Mouse (Mus musculus): ENCODE results near the gene Ptk7.

Ptk7 gene

DNA sequence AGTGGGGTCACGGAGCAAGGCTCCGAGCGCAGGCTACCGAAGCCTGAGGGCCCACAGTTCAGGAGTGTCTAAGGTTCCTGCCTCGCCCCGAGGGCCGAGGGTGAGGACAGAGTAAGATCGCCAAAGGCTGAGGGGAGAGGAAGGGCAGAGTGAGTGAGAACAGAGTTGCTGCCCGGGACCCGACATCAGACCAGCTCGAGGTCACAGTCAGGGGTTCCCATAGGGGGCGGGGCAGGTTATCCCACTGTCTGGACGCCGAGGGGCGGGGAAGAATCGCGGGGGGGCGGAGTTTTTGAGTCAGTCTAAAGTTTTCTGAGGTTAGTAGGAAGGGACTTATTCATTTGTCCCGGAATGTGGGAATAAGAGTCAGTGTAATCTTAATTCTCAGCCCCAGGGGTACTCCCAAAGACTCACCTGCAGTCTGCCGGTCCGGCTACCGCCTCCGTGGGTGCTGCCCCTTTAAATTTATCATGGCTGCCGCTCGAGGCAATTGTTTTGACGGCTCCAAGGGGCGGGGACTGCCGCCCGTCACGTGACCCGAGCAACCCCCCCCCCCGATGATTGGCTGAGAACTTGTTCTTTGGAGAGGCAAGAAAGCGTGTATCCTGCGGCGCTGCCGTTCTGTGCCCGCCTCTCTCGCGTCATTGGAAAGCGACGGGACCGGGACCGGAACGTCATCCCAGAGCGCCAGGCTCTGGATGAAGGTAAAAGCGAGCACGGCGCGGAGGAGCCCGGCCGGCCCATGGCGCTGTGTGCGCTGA is 16.4 kb upstream of the Ptk7 start, which contains the start of the genes Klc4 and Mrpl2:
Klc4 (minus strand) TSS at position 462 of the 761 bp plus-strand sequence.
Mrpl2 (plus strand) TSS at position 669 of the 761 bp plus-strand sequence.
- in situ Hi-C loops (cut with MboI; ENCODE audit: unreplicated experiment in 2 of 2), result loop anchor here in 1 of 2 experiments (10.0 kb wide), 1 partner anchor 129 kb away; the partner anchor contains the start of gene 2310039H08Rik

DNA sequence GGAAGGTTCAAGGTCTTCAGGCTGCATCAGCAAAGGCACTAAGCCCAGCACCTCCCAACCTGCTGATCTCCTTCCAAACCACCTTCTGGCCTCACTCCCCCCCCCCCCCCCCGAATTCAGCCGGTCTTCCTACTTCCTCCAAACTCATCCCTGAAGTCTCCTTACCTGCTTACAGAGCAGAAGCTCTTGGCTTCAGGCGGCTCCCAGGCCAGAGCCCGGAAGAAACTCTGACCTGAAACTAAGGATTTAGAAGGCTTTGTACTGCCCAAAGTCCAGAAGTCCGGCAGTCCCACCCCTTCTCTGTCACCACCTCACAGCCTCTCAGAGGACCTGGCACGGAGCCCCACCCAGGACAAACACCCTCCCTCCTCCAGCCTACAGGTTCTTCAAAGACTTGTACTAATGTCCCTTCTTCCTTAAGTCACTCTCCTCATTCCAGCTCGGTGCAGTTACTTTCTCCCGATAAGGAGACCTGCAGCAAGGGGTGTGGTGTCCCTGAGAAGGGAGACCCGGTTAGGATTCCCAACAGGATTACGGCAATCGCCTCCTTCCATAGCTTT is 15.7 kb upstream of the Ptk7 start:
- in situ Hi-C loops (cut with MboI; ENCODE audit: unreplicated experiment in 2 of 2), result loop anchor here in 1 of 2 experiments (10.0 kb wide), 1 partner anchor 130 kb away; the partner anchor contains the start of gene 2310039H08Rik

DNA sequence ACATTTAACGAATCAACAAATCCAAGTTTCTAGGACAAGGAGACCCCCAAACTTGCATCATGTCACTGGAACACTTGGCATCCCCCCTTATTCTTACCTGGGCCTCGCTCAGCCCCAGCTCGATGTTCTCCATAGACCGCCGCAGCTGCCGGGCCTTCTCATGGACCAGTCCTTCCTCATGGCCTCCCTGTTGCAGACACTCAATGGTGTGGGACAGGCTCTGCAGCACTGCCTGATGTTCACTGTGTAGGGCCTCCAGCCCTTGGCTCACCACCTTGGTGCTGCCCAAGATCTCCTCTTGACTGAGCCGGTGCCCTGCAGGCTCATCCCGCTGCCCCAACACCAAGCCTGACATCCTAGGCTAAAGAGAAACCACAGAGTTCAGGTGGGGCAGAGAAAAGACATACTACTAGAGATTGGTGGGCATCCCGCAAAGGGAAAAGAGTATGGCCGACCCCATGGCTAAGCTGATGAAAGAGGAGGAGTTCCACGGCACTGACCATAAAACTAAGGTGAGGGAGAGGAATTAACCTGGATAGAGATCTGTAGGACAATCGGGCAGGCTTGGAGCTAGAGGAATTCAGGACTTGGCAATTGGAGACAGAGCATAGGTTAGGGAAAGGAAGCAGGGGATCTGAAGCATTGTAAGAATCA is 15.0 kb upstream of the Ptk7 start:
- in situ Hi-C loops (cut with MboI; ENCODE audit: unreplicated experiment in 2 of 2), result loop anchor here in 1 of 2 experiments (10.0 kb wide), 1 partner anchor 131 kb away; the partner anchor contains the start of gene 2310039H08Rik

DNA sequence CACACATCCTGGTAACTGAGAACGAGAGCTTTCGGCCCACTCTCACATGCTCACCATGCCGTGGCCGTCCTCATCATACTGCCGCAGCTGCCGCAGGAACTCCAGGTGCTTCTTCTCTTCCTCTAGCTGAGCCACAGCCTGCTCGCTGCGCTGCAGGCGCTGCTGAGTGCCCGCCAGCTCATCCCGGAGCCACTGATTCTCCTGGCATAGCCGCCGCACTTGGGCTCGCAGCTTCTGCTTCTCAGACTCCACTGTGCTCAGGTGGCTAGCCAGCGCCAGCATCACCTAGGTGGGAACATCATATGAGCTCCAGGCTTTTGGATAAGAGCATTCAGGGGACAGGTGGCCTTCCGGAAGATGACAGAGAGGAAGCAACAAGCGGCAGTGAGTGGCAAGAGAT is 12.8 kb upstream of the Ptk7 start:
- in situ Hi-C loops (cut with MboI; ENCODE audit: unreplicated experiment in 2 of 2), result loop anchor here in 1 of 2 experiments (10.0 kb wide), 1 partner anchor 133 kb away; the partner anchor contains the start of gene 2310039H08Rik

DNA sequence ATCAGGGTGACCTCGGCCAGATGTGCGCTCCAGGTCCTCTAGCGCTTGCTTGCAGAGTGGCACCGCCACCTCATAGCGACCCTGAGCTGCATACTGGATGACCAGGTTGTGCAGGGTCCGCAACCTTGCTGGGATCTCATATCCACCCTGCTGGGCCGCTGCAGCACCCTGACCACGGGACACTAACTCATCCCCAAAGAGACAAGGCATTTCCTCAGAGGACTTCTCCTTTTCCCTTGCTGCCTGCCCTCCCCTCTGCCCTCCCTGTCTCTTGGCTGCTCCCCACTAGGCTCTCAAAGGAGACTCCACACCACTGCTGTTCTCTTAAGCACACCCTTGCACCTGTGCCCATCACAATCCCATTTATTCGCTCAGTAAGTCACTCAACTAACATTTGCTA is 10.6 kb upstream of the Ptk7 start:
- in situ Hi-C loops (cut with MboI; ENCODE audit: unreplicated experiment in 2 of 2), result loop anchor here (10.0 kb wide), 2 partner anchors 115 to 135 kb away; partner anchors contain the start of gene 2310039H08Rik (in 1 of the 2)

DNA sequence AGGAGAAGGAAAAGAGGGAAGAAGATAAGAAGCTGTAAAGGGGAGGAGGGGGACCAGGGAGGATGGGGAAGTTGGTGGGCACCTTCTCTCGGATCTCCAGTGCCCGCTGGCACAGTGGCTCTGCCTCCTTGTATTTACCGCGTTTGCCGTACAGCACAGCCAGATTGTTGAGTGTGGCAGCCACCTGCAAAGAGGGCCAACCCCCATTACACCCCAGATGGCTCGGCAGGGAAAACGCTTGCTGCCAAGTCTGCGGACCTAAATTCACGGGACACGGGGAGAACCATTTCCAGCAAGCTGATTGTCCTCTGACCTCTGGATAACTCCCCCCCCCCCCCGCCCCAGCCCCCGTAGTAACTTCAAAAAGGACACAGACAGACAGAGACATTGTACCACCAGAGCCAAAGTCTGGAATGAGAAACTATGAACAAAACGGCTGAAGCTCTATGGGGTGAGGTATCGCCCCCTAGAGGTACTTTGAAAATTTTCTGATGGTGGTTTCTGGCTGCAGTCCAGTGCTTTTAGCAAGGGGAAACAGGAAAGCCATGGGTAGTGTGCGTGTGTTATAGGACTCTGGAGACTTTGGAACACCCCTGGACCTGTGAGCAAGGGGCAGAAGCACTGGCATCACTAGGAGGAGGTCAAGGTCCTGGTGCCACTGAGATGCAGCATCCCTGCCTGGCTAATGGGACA is 7.7 kb upstream of the Ptk7 start:
- in situ Hi-C loops (cut with MboI; ENCODE audit: unreplicated experiment in 2 of 2), result loop anchor here in 1 of 2 experiments (10.0 kb wide), 1 partner anchor 112 kb away; no protein-coding TSS in a partner anchor

DNA sequence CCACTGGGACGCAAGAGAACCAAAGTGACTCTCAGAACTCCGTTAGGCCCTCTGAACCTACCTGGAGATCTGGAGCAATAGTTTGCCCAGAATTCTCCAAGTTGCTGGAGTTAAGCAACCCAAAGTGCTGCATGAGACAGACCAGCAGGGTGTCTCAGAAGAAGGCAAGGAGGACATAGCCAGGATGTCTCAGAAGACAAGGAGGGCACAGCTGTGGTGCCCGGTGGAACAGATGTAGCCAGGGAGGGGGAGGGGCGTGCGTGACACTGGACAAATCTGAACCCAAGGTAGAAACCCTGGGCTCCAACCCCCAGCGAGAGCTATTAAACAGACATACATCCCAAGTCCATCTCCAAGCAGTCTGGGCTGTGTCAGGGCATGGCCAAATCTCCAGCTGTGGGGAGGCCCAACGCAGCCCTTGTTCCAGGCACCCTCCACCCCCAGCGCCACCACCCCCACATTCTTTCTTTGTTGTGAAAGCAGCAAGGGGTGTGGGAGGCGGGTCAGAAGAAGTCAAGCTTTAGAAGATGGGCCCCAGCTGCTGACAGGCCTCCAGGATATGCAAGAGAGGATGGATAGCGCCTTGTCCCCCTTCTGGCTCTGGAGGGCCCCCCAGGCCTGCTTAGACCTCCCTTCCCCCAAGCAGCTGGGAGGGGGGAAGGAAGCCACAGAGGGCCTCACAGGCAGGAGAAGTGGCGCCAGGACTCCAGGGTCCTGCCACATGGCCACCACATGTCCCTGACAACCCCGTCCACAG is 559 bp upstream of the Ptk7 start:
- in situ Hi-C loops (cut with MboI; ENCODE audit: unreplicated experiment in 2 of 2), result loop anchor here in 1 of 2 experiments (10.0 kb wide), 1 partner anchor 105 kb away; no protein-coding TSS in a partner anchor

DNA sequence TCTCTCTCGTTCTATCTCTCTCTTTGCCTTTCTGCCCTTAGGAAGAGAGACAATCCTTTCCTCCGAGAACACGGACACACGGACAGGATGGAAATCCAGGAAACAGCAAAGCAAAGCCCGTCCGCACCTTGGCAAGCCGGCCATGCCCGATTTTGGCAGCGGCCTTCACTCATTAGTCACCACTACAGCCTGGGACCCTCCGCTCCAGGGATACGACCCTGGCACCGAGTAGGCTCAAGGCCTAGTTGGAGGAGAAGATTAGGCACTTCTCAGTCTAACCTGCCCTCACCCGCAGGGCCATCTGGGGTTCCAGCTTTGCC is 873 bp downstream of the Ptk7 start:
- in situ Hi-C loops (cut with MboI; ENCODE audit: unreplicated experiment in 2 of 2), result no loop called here

DNA sequence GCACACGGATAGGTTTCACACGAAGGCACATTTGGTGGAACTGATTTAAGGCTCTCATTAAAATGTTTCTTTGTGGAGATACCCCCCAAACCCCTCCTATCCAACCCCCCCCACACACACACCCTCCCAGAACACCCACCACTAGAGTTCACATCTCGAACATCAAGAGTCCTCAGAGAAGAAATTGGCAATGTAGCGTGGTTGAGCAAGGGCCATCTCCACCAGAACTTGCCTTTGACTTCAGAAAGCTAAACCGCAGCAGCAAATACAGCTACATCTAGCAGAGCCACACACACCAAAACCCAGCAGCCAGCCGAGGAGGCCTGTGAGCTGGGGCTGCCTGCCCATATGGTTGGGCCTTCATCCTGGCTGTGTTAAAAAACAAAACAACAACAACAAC is 1.9 kb downstream of the Ptk7 start:
- in situ Hi-C loops (cut with MboI; ENCODE audit: unreplicated experiment in 2 of 2), result no loop called here

DNA sequence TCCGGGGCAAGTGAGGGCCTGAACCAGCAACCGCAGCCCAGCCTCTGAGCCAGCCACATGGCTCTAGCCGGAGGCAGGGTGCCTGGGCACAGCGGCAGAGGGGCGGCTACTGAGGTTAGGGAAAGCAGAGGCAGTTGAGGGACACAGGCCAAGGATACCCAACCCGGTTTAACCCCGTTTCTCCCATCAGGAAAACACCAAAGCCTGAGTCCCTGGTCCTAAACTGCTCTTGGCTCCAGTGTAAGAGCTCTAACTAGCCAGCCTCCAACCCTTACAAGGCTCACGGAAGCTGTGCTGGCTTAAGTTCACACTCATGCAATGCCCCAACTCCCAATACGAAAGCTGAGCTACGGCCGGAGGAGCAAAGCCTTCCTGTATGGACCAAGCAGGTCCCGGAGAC is 4.7 kb downstream of the Ptk7 start:
- in situ Hi-C loops (cut with MboI; ENCODE audit: unreplicated experiment in 2 of 2), result no loop called here

DNA sequence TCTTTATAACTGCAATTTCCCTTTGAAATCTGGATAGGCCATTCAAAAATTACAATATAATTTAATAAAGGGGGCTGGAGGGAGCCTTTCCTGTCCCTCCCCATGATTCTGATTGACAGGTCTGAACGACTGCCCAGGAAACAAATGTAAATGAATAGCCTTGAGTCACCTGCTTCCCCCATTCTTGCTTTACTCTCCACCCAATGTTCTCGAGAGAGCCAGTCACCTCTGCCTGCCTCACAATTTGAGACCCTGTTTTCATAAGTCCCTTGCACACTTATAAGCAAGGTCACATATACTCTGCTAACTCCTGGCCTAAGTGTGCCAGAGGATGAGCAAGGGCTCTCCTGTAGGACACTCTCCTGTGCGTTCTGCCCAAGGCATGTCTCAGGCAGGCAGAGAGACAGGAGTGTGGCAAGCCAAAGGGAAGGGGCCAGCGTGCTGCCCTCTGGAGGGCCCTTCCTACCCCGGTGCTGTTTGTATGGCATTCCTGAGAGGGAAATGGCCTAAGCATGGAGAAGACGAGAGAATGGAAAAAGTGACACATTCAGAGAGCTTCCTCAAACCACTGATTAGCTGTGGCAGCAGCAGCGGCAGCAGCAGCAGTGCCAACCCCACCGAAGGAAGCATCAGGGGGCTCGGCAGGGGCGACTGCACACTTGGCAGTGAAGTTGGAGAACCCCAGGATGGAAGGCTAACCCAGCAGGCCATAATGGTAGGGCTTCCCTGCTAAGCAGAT is 5.3 kb downstream of the Ptk7 start:
- in situ Hi-C loops (cut with MboI; ENCODE audit: unreplicated experiment in 2 of 2), result no loop called here

DNA sequence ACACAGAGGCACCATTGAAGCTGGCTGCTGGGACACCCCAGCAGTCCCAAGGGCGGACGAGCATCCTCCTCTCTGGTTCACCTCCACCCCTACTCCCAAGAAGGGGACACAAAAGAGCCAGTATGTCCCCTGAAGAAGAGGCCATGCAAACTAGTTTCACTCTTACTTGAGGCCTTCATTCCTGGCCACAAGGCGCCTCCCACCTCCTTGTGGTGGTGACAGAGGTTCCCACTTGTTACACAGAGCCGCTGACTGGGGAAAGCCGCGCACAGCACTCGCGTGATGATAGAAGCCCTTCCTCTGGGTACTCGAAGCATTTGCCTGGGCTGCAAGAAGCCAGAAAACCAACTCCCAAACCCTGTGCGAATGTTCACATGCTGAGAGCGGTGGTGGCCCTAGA is 7.0 kb downstream of the Ptk7 start:
- in situ Hi-C loops (cut with MboI; ENCODE audit: unreplicated experiment in 2 of 2), result no loop called here

DNA sequence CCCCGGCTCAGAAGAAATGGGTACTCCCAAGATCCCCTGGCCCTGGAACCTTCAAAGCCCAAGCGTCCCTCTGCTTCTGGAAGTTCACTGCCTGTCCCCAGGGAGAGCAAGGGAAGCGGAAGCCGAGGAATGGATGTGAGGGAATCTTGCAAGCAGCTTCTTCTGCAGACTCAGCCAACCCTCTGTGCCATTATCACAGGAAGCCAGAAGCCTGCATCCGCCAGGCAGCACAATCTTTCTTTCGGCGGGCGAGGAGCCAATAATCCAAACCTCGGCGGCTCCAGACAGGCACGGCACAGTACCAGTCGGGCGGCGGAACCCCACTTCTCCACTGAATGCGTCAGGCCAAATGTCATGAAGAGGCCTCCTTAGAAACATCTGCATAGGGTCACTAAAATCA is 8.0 kb downstream of the Ptk7 start:
- in situ Hi-C loops (cut with MboI; ENCODE audit: unreplicated experiment in 2 of 2), result no loop called here

DNA sequence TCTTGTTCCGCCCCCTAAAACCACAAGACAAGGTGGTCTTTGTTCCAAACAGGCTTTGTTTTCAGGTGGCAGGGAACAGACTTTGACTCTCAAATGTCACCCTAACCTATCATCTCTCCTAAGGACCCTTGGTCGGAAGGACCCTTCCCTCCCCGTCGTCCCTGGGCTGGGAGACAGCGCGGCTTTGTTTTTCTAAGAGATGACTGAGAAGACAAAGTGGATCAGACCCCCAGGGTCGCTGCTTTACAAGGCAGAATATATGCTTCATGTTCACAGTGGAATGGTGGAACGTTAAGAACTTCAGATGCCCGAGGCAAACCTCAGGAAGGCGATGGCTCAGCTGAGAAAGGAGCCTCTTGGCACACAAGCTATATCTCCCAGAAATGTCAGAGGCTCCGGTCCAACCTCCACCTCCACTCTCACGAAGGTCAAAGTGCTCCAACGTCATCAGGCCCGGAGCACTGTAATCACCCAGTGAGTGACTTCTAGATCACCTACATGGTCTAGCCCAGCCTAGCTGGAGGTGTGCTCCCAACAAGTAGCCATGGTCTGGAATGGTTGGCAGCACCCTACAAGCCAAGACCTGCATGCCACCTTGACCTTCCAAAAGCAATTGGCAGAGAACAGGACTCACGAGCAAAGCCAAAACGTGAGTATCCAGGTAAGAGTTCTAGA is 9.5 kb downstream of the Ptk7 start:
- in situ Hi-C loops (cut with MboI; ENCODE audit: unreplicated experiment in 2 of 2), result no loop called here

DNA sequence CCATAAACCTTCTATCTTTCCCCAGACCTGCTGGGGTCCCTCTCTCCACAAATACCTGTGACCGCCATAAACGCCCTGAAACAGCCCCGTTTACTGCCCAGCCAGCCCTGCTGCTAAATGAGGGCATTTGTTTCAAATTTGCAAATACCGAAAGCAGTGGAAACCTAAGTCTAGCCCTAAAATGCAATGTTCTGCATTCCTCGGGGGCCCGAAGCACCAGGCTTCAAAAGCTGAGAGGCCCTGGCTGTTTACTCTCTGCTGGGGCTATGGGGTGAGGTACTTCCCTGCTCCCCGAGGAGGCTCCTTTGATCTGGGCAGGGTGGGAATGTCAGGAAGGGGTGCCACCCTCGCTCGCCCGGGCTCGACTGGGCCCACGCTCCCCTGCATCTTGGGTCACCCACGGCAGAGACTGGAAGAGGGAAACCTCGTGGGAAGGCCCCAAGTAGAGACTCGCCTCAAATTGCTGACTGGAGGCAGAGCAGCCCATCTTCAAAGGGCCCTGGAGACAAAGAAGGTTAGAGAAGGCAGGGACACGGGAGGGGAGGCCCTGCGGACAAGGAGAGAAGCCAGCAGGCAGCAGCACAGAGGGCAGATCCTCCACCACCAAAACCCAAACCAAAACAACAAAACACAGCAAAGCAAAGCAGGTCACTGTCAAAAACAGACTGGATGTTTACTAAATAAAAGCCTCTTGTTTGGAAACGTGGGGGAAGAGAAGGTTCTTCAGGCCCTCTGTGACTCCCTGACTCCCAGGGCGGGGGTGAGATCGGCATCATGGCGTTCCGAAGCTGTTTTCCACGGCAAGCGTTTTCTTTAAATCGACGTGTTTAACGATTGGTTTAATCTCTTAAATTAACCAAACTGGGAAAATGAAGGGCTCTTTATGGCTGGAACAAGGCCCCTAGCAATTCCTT is 10.3 kb downstream of the Ptk7 start:
- in situ Hi-C loops (cut with MboI; ENCODE audit: unreplicated experiment in 2 of 2), result no loop called here

DNA sequence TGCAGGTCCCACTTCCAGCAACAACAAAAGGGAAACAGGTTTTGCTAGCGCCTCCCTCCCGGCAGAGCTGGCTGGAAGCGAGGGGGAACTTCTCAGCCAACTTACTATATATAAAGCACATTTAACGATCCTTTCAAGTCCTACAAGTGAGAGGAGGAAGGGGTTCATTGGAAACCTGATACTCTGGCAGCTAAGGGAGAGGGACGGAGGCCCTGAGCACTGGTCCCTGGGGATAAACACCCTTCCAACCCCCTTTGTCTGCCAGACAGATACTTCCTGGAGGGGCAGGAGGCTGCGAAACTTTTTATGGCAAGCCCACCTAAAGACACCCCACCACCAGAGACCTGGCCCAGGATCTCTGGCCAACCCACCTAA is 10.9 kb downstream of the Ptk7 start:
- in situ Hi-C loops (cut with MboI; ENCODE audit: unreplicated experiment in 2 of 2), result no loop called here

DNA sequence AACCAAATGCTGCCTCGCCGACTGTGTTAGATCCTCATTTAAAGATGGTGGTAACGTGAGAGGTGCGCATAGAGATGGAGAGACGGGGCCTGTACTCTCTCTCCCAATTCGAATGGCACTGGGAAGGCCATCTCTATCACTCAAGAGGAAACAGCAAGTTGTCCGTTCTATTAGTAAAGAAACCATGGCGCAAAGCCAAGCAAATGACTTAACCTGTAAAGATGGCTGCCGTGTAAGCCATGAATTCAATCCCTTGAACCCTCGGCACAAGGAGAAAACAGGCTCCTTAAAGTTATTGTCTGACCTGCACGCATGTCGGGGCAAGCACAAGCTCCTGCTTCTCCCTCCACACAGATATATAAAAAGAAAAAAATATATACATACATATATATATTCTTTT is 11.5 kb downstream of the Ptk7 start:
- in situ Hi-C loops (cut with MboI; ENCODE audit: unreplicated experiment in 2 of 2), result no loop called here

DNA sequence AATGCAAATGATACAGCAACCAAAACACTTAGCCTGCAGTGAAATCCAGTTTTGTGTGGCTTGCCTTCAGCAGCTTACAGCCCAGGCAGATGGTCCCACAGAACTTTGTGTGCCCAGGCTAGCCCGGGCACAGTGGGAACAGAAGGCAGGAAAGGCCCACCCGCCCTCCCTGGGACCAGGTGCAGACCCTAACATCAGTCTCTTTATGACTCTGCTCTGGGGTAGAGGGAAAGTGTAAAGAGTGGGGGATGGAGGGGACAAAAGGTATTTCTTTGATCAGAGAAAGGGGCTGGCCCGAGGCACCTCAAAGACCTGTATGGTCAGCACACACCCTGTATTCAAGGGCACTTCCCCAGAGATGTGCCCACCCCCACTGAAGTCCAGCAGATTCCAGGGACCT is 16.1 kb downstream of the Ptk7 start:
- in situ Hi-C loops (cut with MboI; ENCODE audit: unreplicated experiment in 2 of 2), result no loop called here
